In the genomic region with DNA sequence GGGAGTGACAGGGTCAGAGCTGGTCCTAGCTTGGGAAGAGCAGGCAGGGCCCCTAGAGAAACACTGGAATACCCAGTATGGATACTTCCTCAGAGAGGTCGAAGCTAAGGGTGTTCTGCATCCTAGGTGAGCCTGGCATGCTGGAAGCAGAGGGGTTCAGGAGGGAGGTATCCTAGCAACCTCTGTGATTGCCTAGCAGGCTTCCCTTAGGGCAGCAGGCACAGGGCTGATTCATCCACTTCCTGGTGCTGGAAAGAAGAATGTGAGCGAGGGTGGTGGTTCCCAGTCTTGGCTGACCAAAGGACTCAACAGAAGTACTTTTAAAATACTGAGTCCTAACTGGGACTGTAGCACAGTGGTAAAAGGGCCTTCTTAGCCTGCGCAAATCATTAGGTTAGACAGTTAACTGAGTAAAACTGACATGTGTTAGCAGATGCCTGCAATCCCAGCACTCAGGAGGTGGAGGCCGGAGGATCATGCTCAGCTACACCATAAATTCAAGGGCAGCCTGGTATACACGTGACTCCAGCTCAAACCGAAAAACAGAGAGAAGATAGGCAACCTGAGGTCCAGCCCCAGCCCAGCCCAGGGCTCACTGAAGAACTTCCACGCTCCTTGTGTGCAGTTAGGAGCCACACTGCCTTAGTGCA, we compare ENCODE assay signal across 26 mouse cellular contexts. TPM values are rescaled to one million over a fixed set of nuclear protein-coding genes. Genes with fewer than 3 reads are reported as not detected.
A peak's percentile ranks its signal among the peaks of the same experiment; 100 is the strongest.
DNase-seq lines count a peak whose midpoint lies in the region; ATAC-seq and TF ChIP-seq lines count a peak whose summit lies in the region.
"Had no signal": no experiment of that assay in that cellular context is flagged by ENCODE, and none has a peak within 500 bp of the region (broad histone marks: within the 10 kb centered on the region; RNA-seq: fewer than 3 reads in every experiment).

No protein-coding gene starts in this region.

- TF ChIP-seq POLR2A in thymus, adult 2 months (IDR thresholded peaks at IDR 0.05; ENCODE audit: control insufficient read depth, extremely low read depth, insufficient read depth, low read length, poor library complexity): no peak

- no peak for ATAC-seq in intestine, embryonic 14.5 days (replicated peaks; ENCODE audit: low FRiP score, low TSS enrichment, low read depth)
- ATAC-seq in stomach, embryonic 15.5 days (ENCODE audit: insufficient read depth, low FRiP score, low read depth): 0 out of 2 replicates have a peak, but pooled peaks have one; percentile 56
- ATAC-seq in erythroid progenitor cell, adult 5-6 weeks (replicated peaks; ENCODE audit: low FRiP score, poor library complexity, severe bottlenecking): no peak
- ATAC-seq: forebrain, postnatal 0 days; lung, postnatal 0 days; Patski had no signal

- H3K4me1 ChIP-seq in thymus, adult 2 months (replicated peaks; ENCODE audit: control insufficient read depth, insufficient read depth, low read length): peaks cover 41% of the 10 kb centered on the region
- H3K4me1 ChIP-seq in intestine, embryonic 14.5 days (replicated peaks; ENCODE audit: control insufficient read depth, insufficient read depth, low read length): no peaks in the 10 kb centered on the region
- H3K4me1 ChIP-seq in limb, embryonic 10.5 days: peaks cover 16% of the 10 kb centered on the region
- peaks cover 6% of the 10 kb centered on the region; the same call in 1 of the 2 replicates for H3K4me1 ChIP-seq in stomach, embryonic 15.5 days
- H3K4me1 ChIP-seq in hindbrain, embryonic 10.5 days (replicated peaks): peaks cover 3% of the 10 kb centered on the region; the same call in 1 of the 2 replicates
- H3K4me1 ChIP-seq: embryonic facial prominence, embryonic 13.5 days; hindbrain, embryonic 12.5 days had no signal

- H3K27me3 ChIP-seq in thymus, adult 2 months (ENCODE audit: control insufficient read depth, insufficient read depth, low read length): no peaks in the 10 kb centered on the region
- H3K27me3 ChIP-seq in intestine, embryonic 14.5 days (replicated peaks; ENCODE audit: control insufficient read depth, insufficient read depth, low read length): no peaks in the 10 kb centered on the region
- no peaks in the 10 kb centered on the region for H3K27me3 ChIP-seq in limb, embryonic 10.5 days (ENCODE audit: low read depth, poor library complexity, severe bottlenecking)
- H3K27me3 ChIP-seq in stomach, embryonic 15.5 days (replicated peaks): no peaks in the 10 kb centered on the region
- H3K27me3 ChIP-seq in hindbrain, embryonic 10.5 days (ENCODE audit: insufficient read depth, poor library complexity, severe bottlenecking): no peaks in the 10 kb centered on the region
- H3K27me3 ChIP-seq: CH12.LX; embryonic facial prominence, embryonic 13.5 days; hindbrain, embryonic 12.5 days had no signal

- no peaks in the 10 kb centered on the region for H3K36me3 ChIP-seq in thymus, adult 2 months (ENCODE audit: control insufficient read depth, insufficient read depth, low read length)
- no peaks in the 10 kb centered on the region for H3K36me3 ChIP-seq in intestine, embryonic 14.5 days (ENCODE audit: control insufficient read depth, insufficient read depth, low read length)
- no peaks in the 10 kb centered on the region for H3K36me3 ChIP-seq in limb, embryonic 10.5 days
- H3K36me3 ChIP-seq in stomach, embryonic 15.5 days: no peaks in the 10 kb centered on the region
- H3K36me3 ChIP-seq in hindbrain, embryonic 10.5 days: no peaks in the 10 kb centered on the region
- H3K36me3 ChIP-seq: embryonic facial prominence, embryonic 13.5 days; hindbrain, embryonic 12.5 days had no signal

- H3K4me3 ChIP-seq in thymus, adult 2 months (ENCODE audit: control insufficient read depth, insufficient read depth, low read length): no peak overlapping the region
- no peak overlapping the region for H3K4me3 ChIP-seq in intestine, embryonic 14.5 days (ENCODE audit: low read depth, low read length)
- no peak overlapping the region for H3K4me3 ChIP-seq in limb, embryonic 10.5 days
- H3K4me3 ChIP-seq in stomach, embryonic 15.5 days (replicated peaks): no peak overlapping the region
- no peak overlapping the region for H3K4me3 ChIP-seq in hindbrain, embryonic 10.5 days
- H3K4me3 ChIP-seq: embryonic facial prominence, embryonic 13.5 days; hindbrain, embryonic 12.5 days had no signal

- H3K27ac ChIP-seq in thymus, adult 2 months (ENCODE audit: control insufficient read depth, insufficient read depth, low read length): peak overlapping the region; percentile 28
- H3K27ac ChIP-seq in intestine, embryonic 14.5 days (ENCODE audit: low read depth): 0 out of 2 replicates have a peak overlapping the region, but pooled peaks have one; percentile 5
- H3K27ac ChIP-seq in limb, embryonic 10.5 days: 0 out of 2 replicates have a peak overlapping the region, but pooled peaks have one; percentile 17
- H3K27ac ChIP-seq in stomach, embryonic 15.5 days: 0 out of 2 replicates have a peak overlapping the region, but pooled peaks have one; percentile 4
- no peak overlapping the region for H3K27ac ChIP-seq in hindbrain, embryonic 10.5 days
- H3K27ac ChIP-seq: embryonic facial prominence, embryonic 13.5 days; hindbrain, embryonic 12.5 days had no signal

- DNase-seq in thymus, adult 2 months: no peak
- no peak for DNase-seq in thymus, postnatal 14 days
- no peak for DNase-seq in intestine, embryonic 14.5 days (ENCODE audit: low spot score)
- DNase-seq in limb, embryonic 10.5 days (ENCODE audit: low spot score): no peak
- DNase-seq in embryo, embryonic 9.5 days (ENCODE audit: extremely low spot score): no peak
- no peak for DNase-seq in hindbrain, embryonic 10.5 days (ENCODE audit: low spot score)
- DNase-seq: adrenal gland, postnatal 10 days; cerebellum, adult 8-10 months; cerebellum, postnatal 36 days; embryo, embryonic 11 days; forebrain, postnatal 0 days; gastrocnemius, postnatal 10 days; heart, postnatal 14 days; kidney, adult 8-10 months; kidney, postnatal 10 days; layer of hippocampus, postnatal 36 days; lung, adult 18-20 months; lung, postnatal 4 days; midbrain, embryonic 14.5 days had no signal

- no peak for TF ChIP-seq CTCF in thymus, adult 2 months (IDR thresholded peaks at IDR 0.05; ENCODE audit: borderline replicate concordance, control insufficient read depth, extremely low read depth, insufficient read depth, low read length, poor library complexity)

- WGBS in thymus, adult 2 months: 95% methylated on average over 7 of the region's 7 CpGs
- WGBS in intestine, embryonic 14.5 days: 48% methylated on average over 7 of the region's 7 CpGs
- WGBS in limb, embryonic 10.5 days: 72% methylated on average over 7 of the region's 7 CpGs
- WGBS in stomach, embryonic 15.5 days: 63% methylated on average over 7 of the region's 7 CpGs
- 72% methylated on average over 7 of the region's 7 CpGs for WGBS in hindbrain, embryonic 10.5 days

- H3K4me2 ChIP-seq in intestine, embryonic 14.5 days (ENCODE audit: low read length): no peak overlapping the region
- no peak overlapping the region for H3K4me2 ChIP-seq in stomach, embryonic 15.5 days
- H3K4me2 ChIP-seq: embryonic facial prominence, embryonic 13.5 days; hindbrain, embryonic 12.5 days had no signal

- H3K9ac ChIP-seq in intestine, embryonic 14.5 days (ENCODE audit: low read length): no peak overlapping the region
- H3K9ac ChIP-seq in stomach, embryonic 15.5 days: no peak overlapping the region
- H3K9ac ChIP-seq: embryonic facial prominence, embryonic 13.5 days; forebrain, postnatal 0 days; hindbrain, embryonic 12.5 days had no signal

- H3K9me3 ChIP-seq in intestine, embryonic 14.5 days (ENCODE audit: control insufficient read depth, low read length): no peaks in the 10 kb centered on the region
- no peaks in the 10 kb centered on the region for H3K9me3 ChIP-seq in limb, embryonic 10.5 days (replicated peaks)
- no peaks in the 10 kb centered on the region for H3K9me3 ChIP-seq in stomach, embryonic 15.5 days
- H3K9me3 ChIP-seq in hindbrain, embryonic 10.5 days: no peaks in the 10 kb centered on the region
- H3K9me3 ChIP-seq: embryonic facial prominence, embryonic 13.5 days; hindbrain, embryonic 12.5 days had no signal

RNA-seq across cellular contexts. Expression of gene Det1, which starts 16.9 kb away (rescaled TPM):
- 32.7 and 33.9 TPM in 2 replicates for polyA plus RNA-seq in thymus, adult 2 months (2012; rRNA removed)
- 16.7 and 19.1 TPM in 2 replicates for polyA plus RNA-seq in intestine, embryonic 14.5 days (2014; fragmentation: Nextera tagmentation; extraction: Ambion mirVana)
- 21.0 and 23.5 TPM in 2 replicates for polyA plus RNA-seq in limb, embryonic 10.5 days (2016; fragmentation: Nextera tagmentation; extraction: Ambion mirVana)
- 15.6 and 18.0 TPM in 2 replicates for polyA plus RNA-seq in stomach, embryonic 15.5 days (2015; fragmentation: Nextera tagmentation; extraction: Ambion mirVana)
- 8.0 and 8.6 TPM in 2 replicates for total RNA-seq in erythroid progenitor cell, adult 5-6 weeks (2015; ENCODE audit: low replicate concordance)
- total RNA-seq in erythroid progenitor cell, adult 5-6 weeks (2017; ENCODE audit: low replicate concordance): 3.1 and 3.7 TPM in 2 replicates
- polyA plus RNA-seq in hindbrain, embryonic 10.5 days (2016; fragmentation: Nextera tagmentation; extraction: Ambion mirVana): 20.9 and 21.2 TPM in 2 replicates

RNA-seq across cellular contexts. Expression of gene Aen, which starts 31.7 kb away (rescaled TPM):
- 32.3 and 39.2 TPM in 2 replicates for polyA plus RNA-seq in thymus, adult 2 months (2012; rRNA removed)
- polyA plus RNA-seq in intestine, embryonic 14.5 days (2014; fragmentation: Nextera tagmentation; extraction: Ambion mirVana): 34.2 and 37.4 TPM in 2 replicates
- polyA plus RNA-seq in limb, embryonic 10.5 days (2016; fragmentation: Nextera tagmentation; extraction: Ambion mirVana): 59.5 and 73.3 TPM in 2 replicates
- 37.9 and 39.8 TPM in 2 replicates for polyA plus RNA-seq in stomach, embryonic 15.5 days (2015; fragmentation: Nextera tagmentation; extraction: Ambion mirVana)
- 5.9 and 6.5 TPM in 2 replicates for total RNA-seq in erythroid progenitor cell, adult 5-6 weeks (2015; ENCODE audit: low replicate concordance)
- total RNA-seq in erythroid progenitor cell, adult 5-6 weeks (2017; ENCODE audit: low replicate concordance): 5.1 and 9.4 TPM in 2 replicates
- polyA plus RNA-seq in hindbrain, embryonic 10.5 days (2016; fragmentation: Nextera tagmentation; extraction: Ambion mirVana): 59.0 and 73.4 TPM in 2 replicates

RNA-seq across cellular contexts. Expression of gene Isg20, which starts 49.3 kb away (rescaled TPM):
- 159 and 194 TPM in 2 replicates for polyA plus RNA-seq in thymus, adult 2 months (2012; rRNA removed)
- 1.4 and 3.2 TPM in 2 replicates for polyA plus RNA-seq in intestine, embryonic 14.5 days (2014; fragmentation: Nextera tagmentation; extraction: Ambion mirVana)
- polyA plus RNA-seq in limb, embryonic 10.5 days (2016; fragmentation: Nextera tagmentation; extraction: Ambion mirVana): 0.61 and 0.82 TPM in 2 replicates
- polyA plus RNA-seq in stomach, embryonic 15.5 days (2015; fragmentation: Nextera tagmentation; extraction: Ambion mirVana): 16.8 and 21.9 TPM in 2 replicates
- 649 and 766 TPM in 2 replicates for total RNA-seq in erythroid progenitor cell, adult 5-6 weeks (2015; ENCODE audit: low replicate concordance)
- 322 and 333 TPM in 2 replicates for total RNA-seq in erythroid progenitor cell, adult 5-6 weeks (2017; ENCODE audit: low replicate concordance)
- 0.57 and 0.63 TPM in 2 replicates for polyA plus RNA-seq in hindbrain, embryonic 10.5 days (2016; fragmentation: Nextera tagmentation; extraction: Ambion mirVana)
